Mouse (Mus musculus) erythroblast, adult 5-6 weeks (primary cell): Measurements from ENCODE around the gene Ltb. TPM values are rescaled to one million over a fixed set of nuclear protein-coding genes. Genes with fewer than 3 reads are reported as not detected.

ENCODE experiments used
- ATAC-seq: replicated peaks from 2 replicates; pipeline ENCODE4 v1.8.0; 2016; ENCODE audit warnings: moderate number of reproducible peaks, mild to moderate bottlenecking, moderate TSS enrichment, inconsistent platforms; ENCODE audit not compliant: poor library complexity, low FRiP score, severe bottlenecking
- total RNA-seq, 2 experiments: library from RNA; stranded (forward) in 1 of 2; stranded (reverse) in 1 of 2; fragments of 150-400 nt in 1 of 2; fragments of 200-764, 138-1000 nt in 1 of 2; gene quantifications; 2 replicates each; pipeline versions ENCODE4 v1.2.3 to v1.2.4; 2015 to 2017; ENCODE audit warnings: low replicate concordance in 2 of 2

Gene Ltb
- total RNA-seq, 2 experiments from 2014 or later, result 1.7 TPM; not detected in 1

GRCm38 (mm10) chr17:35190096-35190495 is 4.1 kb upstream of the Ltb start:
- ATAC-seq, result no peak

- no peak for ATAC-seq
These were observed 2.5 kb upstream of the Ltb start for GRCm38 (mm10) chr17:35191723-35192122.

DNA sequence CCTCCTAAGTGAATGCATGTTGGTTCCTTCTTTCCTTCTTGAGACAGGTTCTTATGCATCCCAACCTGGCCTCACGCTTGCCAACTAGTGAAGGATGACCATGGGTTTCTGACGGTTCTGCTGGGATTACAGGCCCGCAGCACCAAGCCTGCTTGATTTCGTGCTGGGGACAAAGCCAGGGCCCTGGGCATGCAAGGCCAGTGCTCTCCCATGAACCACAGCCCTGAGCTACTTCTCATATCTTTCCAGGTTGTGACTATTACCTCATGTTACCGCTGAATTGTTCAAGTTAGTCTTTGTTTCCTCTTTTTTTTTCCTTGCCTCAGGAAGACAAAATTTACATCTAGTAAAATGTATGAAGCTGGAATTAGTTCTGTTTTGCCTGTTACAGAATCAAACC is 1.3 kb upstream of the Ltb start:
- no peak for ATAC-seq

GRCm38 (mm10) chr17:35194844-35195630 is 798 bp downstream of the Ltb start:
- ATAC-seq, result no peak

GRCm38 (mm10) chr17:35195631-35196320 is 1.5 kb downstream of the Ltb start:
- ATAC-seq, result peak; percentile 85

- ATAC-seq, result no peak
These were observed 2.0 kb downstream of the Ltb start for GRCm38 (mm10) chr17:35196321-35196641.

DNA sequence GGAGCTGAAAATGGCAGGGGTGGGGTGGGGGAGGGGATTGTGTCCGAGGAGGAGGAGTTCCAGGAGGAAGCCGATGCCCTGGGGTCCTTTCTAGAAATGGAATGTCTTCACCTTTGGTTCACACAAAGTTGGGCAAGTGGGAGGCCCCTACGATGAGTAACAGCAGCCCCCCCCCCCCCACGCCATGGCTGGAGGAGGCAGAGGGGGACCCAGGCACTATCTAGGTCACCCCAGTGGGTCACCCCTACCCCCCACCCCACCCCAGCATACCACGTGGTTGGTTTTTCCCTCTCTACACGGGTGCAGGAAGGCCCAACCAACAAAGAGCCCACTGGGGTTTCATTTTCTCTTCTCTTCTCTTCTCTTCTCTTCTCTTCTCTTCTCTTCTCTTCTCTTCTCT is 2.9 kb downstream of the Ltb start:
- ATAC-seq, result no peak

GRCm38 (mm10) chr17:35198029-35198428 is 3.8 kb downstream of the Ltb start:
- no peak for ATAC-seq

DNA sequence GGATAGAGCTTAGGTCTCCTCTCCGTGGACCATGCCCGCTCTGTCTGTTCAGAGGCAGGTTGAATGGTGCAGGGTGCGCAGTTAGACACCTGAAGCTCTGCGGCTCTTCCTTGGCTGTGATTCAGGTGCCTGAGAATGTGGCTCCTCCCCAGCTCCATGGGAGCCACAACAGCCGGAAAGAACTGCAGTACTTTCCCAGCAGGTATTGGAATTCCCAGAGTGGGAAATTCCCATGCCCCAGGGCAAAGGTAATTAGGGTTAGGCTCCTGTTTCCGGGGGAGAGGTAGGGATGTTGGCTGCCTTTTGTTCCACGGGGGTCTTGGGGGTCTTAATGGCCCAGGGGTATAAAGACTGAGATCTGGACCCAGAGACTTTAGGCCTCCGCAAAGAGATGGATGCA is 4.7 kb downstream of the Ltb start:
- no peak for ATAC-seq

DNA sequence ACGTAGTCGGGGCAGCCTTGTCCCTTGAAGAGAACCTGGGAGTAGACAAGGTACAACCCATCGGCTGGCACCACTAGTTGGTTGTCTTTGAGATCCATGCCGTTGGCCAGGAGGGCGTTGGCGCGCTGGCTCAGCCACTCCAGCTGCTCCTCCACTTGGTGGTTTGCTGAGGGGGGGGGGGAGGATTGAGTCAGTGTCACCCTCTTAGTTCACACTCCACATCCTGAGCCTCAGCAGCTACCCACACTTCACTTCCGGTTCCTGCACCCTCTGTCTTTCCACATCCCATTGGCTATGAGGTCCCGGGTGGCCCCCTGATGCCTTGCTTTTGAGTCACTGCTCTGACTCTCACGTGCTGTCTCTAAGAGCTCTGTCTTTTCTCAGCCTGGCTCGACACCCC is 6.2 kb downstream of the Ltb start:
- ATAC-seq, result no peak

GRCm38 (mm10) chr17:35201128-35201527 is 6.9 kb downstream of the Ltb start:
- no peak for ATAC-seq

DNA sequence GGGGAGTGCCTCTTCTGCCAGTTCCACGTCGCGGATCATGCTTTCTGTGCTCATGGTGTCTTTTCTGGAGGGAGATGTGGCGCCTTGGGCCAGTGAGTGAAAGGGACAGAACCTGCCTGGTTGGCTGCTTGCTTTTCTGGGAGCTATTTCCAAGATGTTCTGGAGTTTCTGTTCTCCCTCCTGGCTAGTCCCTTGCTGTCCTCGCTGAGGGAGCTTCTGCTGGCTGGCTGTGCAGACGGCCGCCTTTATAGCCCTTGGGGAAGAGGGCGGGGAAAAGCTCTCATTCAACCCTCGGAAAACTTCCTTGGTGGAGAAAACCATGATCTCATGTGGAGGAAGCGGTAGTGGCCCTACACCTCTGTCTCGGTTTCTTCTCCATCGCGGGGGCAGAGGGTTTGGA is 7.5 kb downstream of the Ltb start, which contains the start of gene Tnf:
Tnf (minus strand) TSS at position 221 of the 400 bp plus-strand sequence.
- no peak for ATAC-seq

- ATAC-seq, result no peak
These were observed 8.2 kb downstream of the Ltb start for GRCm38 (mm10) chr17:35202442-35202841.

- no peak for ATAC-seq
These were observed 10.5 kb downstream of the Ltb start, which contains the start of gene Lta for GRCm38 (mm10) chr17:35204494-35205379. Gene Lta (minus strand): TSS chr17:35205351.

DNA sequence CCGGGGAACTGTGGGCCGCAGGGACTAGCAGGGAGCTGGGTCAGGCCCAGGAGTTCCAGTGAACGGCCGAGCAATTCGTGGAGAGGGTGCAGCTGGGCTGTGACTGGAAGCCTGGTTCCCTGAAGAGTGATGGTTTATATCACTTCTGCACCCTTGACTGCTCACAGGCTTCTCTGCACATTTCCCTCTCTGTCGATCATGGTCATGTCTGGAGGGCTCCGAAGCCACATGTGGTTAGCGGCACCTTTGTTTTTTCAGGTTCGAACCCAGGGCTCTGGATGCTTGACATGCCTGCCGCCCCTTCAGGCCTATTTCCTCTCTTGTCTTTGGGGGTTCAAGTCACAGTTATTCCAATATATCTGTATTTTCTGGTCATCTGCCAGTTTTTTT is 11.1 kb downstream of the Ltb start:
- ATAC-seq, result no peak

DNA sequence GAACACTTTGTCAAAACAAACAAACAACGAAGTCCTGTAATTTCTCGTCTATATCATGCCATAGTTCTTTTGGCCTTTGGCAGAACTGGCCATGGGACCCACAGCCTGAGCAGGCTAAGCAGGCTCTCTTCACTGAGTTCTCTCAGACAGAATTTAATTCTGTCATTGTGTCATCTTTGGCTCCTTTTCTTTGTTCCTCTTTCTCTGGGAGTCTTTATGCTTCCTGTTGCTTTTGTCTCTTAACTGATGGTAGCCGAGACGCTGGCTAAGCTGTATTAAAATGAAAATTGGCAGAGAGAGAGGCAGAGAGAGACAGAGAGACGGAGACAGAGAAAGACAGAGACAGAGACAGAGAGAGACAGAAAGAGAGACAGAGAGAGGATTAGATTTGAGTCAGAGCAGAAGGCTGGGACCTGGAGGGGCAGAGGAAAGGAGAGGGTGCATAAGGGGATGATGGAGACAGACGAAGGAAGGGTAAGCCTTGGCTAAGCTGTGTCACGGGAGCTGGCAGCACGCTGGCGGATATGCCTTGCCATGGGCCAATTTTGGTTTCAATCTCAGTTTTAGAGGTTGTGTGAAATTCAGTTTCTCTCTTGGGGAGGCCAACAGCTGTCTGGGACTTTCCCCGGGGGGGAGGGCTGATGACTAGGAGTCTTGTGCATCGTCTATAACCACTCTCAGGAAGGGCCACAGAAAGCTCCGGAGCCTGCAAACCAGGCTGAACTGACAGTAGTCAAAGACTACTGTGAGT is 15.7 kb downstream of the Ltb start:
- ATAC-seq, result no peak

DNA sequence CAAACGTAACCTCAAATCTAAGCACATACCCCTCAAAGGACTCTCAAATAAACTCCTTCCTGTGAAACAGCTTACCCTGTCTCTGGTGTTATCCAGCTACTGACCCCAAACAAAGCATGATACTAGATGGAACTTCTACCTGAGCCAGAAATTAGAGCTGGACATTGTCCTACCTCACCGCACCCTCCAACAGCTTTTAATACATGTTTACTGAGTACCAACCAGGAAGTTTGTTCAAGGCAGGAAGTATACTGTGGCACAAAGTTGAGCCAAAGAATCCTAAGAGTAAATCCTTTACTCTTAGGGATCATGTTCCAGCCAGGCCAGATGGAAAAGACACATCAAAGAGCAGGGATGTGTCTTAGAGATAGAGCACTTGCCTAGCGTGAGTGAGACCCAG is 16.4 kb downstream of the Ltb start:
- ATAC-seq, result no peak

GRCm38 (mm10) chr17:35213071-35213470 is 18.8 kb downstream of the Ltb start:
- ATAC-seq, result no peak

DNA sequence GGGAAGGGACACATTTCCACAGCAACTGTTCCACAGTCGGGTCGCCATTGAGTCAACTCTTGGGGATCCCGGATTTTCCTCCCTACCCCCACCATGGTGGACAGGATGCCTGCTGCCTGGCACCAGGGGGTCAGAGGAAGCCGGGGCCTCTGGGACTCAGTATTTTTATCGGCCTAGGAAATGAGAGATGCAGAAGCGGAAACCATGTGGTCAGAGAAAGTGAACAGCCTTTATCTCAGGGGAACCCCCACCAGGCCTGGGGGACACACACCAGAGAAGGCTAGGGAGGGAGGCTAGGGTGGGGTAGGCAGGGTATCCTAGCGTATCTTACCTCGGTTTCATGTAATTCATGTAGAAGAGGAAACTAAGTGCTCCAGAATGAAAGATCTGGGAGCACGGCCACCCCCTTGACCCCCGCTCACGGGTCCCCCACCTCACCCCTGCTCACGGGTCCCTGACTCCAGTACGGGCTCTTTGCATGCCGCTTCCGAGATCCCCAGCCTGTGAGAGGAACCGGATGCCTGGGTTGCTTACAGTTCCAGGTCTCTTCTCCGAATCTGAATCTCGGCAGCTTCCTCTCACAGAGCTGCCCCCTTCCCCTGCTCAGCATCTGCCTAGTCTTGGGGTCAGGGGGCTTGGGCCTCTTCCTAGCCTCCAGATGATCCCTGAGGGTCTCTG is 24.4 kb downstream of the Ltb start:
- no peak for ATAC-seq
